Mouse (Mus musculus) limb, embryonic 14.5 days (tissue): ENCODE measurements around the gene Nek4. TPM values are rescaled to one million over a fixed set of nuclear protein-coding genes. Genes with fewer than 3 reads are reported as not detected.

Experiments
- ATAC-seq: fragments of 200-750 bp; cut with Nextera tagmentation; 2 replicates; pipeline ENCODE4 v1.8.0; 2017; ENCODE audit warnings: low read depth, moderate number of reproducible peaks, moderate TSS enrichment; ENCODE audit not compliant: low FRiP score
- DNase-seq: peaks from one replicate; pipeline ENCODE4 v3.0.0-alpha.2; 2015; ENCODE audit warnings: low spot score
- H3K27ac ChIP-seq: fragments of 300-500 bp; sonication (generic); replicated peaks from 2 replicates; pipeline ENCODE4 v1.5.1; 2014; ENCODE audit warnings: low read depth, mild to moderate bottlenecking, low read length, moderate library complexity, mixed read lengths
- H3K27me3 ChIP-seq: fragments of 300-500 bp; sonication (generic); 2 replicates; pipeline ENCODE4 v1.6.1; 2014; ENCODE audit warnings: low read length, mixed read lengths; ENCODE audit not compliant: control insufficient read depth, insufficient read depth
- H3K36me3 ChIP-seq: fragments of 300-500 bp; sonication (generic); 2 replicates; pipeline ENCODE4 v1.6.1; 2014; ENCODE audit warnings: mild to moderate bottlenecking, low read length, moderate library complexity, mixed read lengths; ENCODE audit not compliant: control insufficient read depth, insufficient read depth
- H3K4me1 ChIP-seq: fragments of 300-500 bp; sonication (generic); 2 replicates; pipeline ENCODE4 v1.6.1; 2014; ENCODE audit warnings: antibody characterized with exemption, low read length, mixed read lengths; ENCODE audit not compliant: control insufficient read depth, insufficient read depth
- H3K4me2 ChIP-seq: fragments of 300-500 bp; sonication (generic); replicated peaks from 2 replicates; pipeline ENCODE4 v1.6.1; 2014; ENCODE audit warnings: low read depth, mild to moderate bottlenecking, low read length, moderate library complexity; ENCODE audit not compliant: severe bottlenecking
- H3K4me3 ChIP-seq: fragments of 300-500 bp; sonication (generic); replicated peaks from 2 replicates; pipeline ENCODE4 v1.5.1; 2014; ENCODE audit warnings: low read length
- H3K9ac ChIP-seq: fragments of 300-500 bp; sonication (generic); 2 replicates; pipeline ENCODE4 v1.6.1; 2014; ENCODE audit warnings: mild to moderate bottlenecking, low read depth, low read length, moderate library complexity; ENCODE audit not compliant: severe bottlenecking
- H3K9me3 ChIP-seq: fragments of 300-500 bp; sonication (generic); 2 replicates; pipeline ENCODE4 v1.6.1; 2016; ENCODE audit warnings: low read length; ENCODE audit not compliant: control insufficient read depth
- POLR2A ChIP-seq: fragments of 200-500 bp; IDR thresholded peaks from 2 replicates; pipeline ENCODE4 v1.8.0; 2012; ENCODE audit warnings: inconsistent platforms, mild to moderate bottlenecking, moderate library complexity, borderline replicate concordance; ENCODE audit not compliant: insufficient read depth, insufficient read length; ENCODE audit errors: extremely low read depth
- WGBS: fragments of 180-500 bp; shearing (Covaris S2); extraction: QIAGEN DNeasy Blood & Tissue Kit; methylation state at CpG from one replicate; pipeline ENCODE4 v1.1.7; 2014; 5-methylcytosine and 5-hydroxymethylcytosine counted together
- polyA plus RNA-seq, 2 experiments: library from polyadenylated mRNA; depleted of rRNA in 1 of 2; stranded (reverse) in 1 of 2; unstranded in 1 of 2; fragments of >200 nt; fragmentation: Nextera tagmentation in 1 of 2; extraction: Ambion mirVana in 1 of 2; gene quantifications; 2 replicates each; pipeline versions ENCODE4 v1.2.1 to v1.2.3; 2012 to 2014

Gene Nek4
- polyA plus RNA-seq, 2 experiments: 8.0 to 8.8 TPM

DNA sequence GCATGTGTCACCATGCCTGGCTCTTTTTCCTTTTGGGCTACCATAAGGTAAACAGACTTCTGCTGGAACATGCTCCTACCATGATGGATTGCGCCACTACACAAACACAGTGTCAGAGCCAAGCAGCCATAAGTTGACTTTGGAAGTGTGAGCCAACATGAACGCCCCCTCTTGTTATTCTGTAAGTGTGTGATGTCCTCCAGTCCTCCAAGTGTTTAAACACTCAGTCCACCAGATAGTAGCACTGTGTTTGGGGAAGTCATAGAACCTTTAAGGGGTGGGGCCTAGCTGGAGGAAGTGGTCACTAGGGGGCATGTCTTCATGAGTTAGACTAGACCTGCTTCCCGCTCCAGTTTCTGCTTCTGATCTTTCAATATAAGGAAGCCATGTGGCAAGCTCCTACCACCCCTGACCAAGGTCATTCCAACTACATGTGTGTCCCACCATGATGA lies 43.3 kb upstream of the Nek4 start:
- Histone ChIP-seq H3K27me3 (no peaks in the 10 kb centered on the region), H3K4me3 (no peak overlapping the region), H3K27ac (no peak overlapping the region), H3K36me3 (no peaks in the 10 kb centered on the region), H3K9ac (no peak overlapping the region), H3K9me3 (no peaks in the 10 kb centered on the region), H3K4me2 (no peak overlapping the region), H3K4me1 (no peaks in the 10 kb centered on the region)
- WGBS: 67% methylated on average over 3 of the region's 3 CpGs
- DNase-seq (no peak), ATAC-seq (no peak)
- no peak for TF ChIP-seq POLR2A

DNA sequence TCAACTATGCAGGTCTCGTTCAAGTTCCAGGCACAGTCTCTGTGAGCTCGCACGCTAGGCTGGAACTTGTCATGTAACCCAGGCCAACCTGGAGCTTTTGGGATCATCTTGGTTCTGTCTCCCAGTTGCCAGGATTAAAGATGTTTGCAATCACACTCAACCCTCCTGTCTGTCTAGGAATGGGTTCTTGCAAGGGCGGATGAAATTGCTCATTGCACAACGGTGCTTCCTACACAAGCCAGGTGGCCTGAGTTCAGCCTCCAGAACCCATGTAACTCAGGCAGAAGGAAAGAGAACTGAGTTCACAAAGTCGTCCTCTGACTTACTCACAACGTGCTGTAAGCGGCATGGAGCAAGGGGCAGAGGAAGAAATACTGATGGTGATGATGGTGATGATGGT lies 40.0 kb upstream of the Nek4 start:
- Histone ChIP-seq H3K4me2 (no peak overlapping the region), H3K4me3 (no peak overlapping the region), H3K9me3 (no peaks in the 10 kb centered on the region), H3K27me3 (no peaks in the 10 kb centered on the region), H3K36me3 (no peaks in the 10 kb centered on the region), H3K27ac (no peak overlapping the region), H3K9ac (no peak overlapping the region), H3K4me1 (no peaks in the 10 kb centered on the region)
- TF ChIP-seq POLR2A: no peak
- WGBS: 89% methylated on average over 8 of the region's 8 CpGs
- DNase-seq: no peak
- ATAC-seq: no peak

DNA sequence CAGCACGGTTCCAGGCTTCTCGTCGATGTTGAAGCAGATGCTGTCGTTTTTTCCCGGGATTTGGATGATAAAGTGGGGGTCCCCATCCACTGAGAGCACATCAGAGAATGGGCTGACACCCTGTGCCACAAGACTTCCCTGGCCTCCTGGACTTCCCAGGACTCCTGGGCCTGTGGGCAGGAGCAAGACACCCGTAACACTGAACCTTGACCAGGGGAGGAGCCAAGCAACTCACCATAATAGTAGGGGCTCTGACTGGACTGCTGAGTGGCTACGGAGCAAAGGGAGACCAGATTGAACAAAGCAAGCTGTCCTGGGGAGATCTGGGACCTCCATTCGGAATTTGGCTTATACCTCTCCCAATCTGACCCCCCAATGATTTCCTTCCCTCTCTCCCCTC lies 38.5 kb upstream of the Nek4 start:
- no peak overlapping the region for H3K4me2 ChIP-seq
- DNase-seq: no peak
- H3K36me3 ChIP-seq: no peaks in the 10 kb centered on the region
- 84% methylated on average over 8 of the region's 8 CpGs for WGBS
- H3K9me3 ChIP-seq: no peaks in the 10 kb centered on the region
- no peaks in the 10 kb centered on the region for H3K27me3 ChIP-seq
- no peak overlapping the region for H3K4me3 ChIP-seq
- H3K9ac ChIP-seq: no peak overlapping the region
- no peaks in the 10 kb centered on the region for H3K4me1 ChIP-seq
- TF ChIP-seq POLR2A: no peak
- ATAC-seq: no peak
- no peak overlapping the region for H3K27ac ChIP-seq

DNA sequence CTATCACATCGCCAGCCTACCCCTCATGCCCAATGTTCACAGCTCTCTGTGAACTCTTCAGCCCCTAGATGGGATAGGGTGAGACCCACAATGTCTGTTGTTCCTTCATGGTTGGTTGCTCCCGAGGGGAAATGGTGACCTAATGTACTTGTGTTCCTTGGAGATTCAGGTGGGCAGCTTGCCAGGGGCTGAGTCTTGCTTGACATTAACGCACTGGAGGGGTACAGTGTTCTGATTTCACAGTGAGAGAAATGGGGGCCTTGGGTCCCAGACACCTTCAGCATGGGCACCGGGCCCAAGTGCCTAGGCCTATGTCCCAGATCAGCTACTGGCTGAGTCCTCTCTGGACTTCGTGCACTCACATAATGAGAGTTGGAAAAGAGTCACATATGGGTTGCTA lies 37.8 kb upstream of the Nek4 start:
- no peaks in the 10 kb centered on the region for H3K27me3 ChIP-seq
- no peaks in the 10 kb centered on the region for H3K9me3 ChIP-seq
- WGBS: 78% methylated on average over 5 of the region's 5 CpGs
- DNase-seq: no peak
- TF ChIP-seq POLR2A: no peak
- no peaks in the 10 kb centered on the region for H3K36me3 ChIP-seq
- no peak for ATAC-seq
- H3K4me2 ChIP-seq: no peak overlapping the region
- no peaks in the 10 kb centered on the region for H3K4me1 ChIP-seq
- H3K4me3 ChIP-seq: no peak overlapping the region
- no peak overlapping the region for H3K27ac ChIP-seq
- no peak overlapping the region for H3K9ac ChIP-seq

DNA sequence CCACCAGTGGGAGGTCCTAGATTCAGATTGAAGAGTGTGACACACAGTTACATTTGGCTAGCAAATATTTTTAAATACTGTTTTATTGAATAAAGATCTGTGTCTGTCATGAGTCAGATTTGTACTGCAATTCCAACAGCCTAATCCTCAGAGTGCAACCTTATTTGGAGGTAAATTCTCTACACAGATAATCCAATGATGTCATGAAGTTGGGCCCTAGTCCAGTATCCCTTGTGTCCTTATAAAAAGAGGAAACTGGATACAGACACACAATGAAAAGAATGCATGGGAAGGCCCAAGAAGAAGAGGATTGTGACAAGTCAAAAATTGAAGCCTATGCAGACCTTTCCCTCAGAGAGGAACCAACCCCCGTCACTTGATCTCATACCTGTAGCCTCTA lies 34.7 kb upstream of the Nek4 start:
- WGBS: 89% methylated on average over 1 of the region's 1 CpGs

More for the DNA sequence above, 34.7 kb upstream of the Nek4 start:
- Histone ChIP-seq H3K4me1 (no peaks in the 10 kb centered on the region), H3K36me3 (no peaks in the 10 kb centered on the region), H3K4me2 (no peak overlapping the region), H3K9me3 (no peaks in the 10 kb centered on the region), H3K27me3 (no peaks in the 10 kb centered on the region), H3K9ac (no peak overlapping the region), H3K27ac (no peak overlapping the region), H3K4me3 (no peak overlapping the region)
- DNase-seq (no peak), ATAC-seq (no peak)
- TF ChIP-seq POLR2A: no peak
